Mouse (Mus musculus): ENCODE measurements around the gene Mmrn1. TPM values are rescaled to one million over a fixed set of nuclear protein-coding genes. Genes with fewer than 3 reads are reported as not detected.
A peak's percentile ranks its signal among the peaks of the same experiment; 100 is the strongest.
"Not testable (repeated sequence)": the region's sequence is repeated elsewhere in the genome, so short reads cannot be mapped to it uniquely, and the experiment has no call there.

The Mmrn1 gene
- 4.9 and 6.1 TPM in 2 replicates for polyA plus RNA-seq (2014; fragmentation: Nextera tagmentation; extraction: Ambion mirVana)

GRCm38 (mm10) chr6:60924676-60925075 is at the start of gene Mmrn1:
Gene Mmrn1 (plus strand): TSS chr6:60924976.
- H3K9ac ChIP-seq (replicated peaks; ENCODE audit: low read depth, low read length); H3K9me3 ChIP-seq (ENCODE audit: control insufficient read depth, low read depth, low read length); H3K27me3 ChIP-seq (ENCODE audit: control insufficient read depth, insufficient read depth, low read length); ATAC-seq (ENCODE audit: insufficient number of reproducible peaks, insufficient read depth, low FRiP score, low read depth); H3K4me2 ChIP-seq (replicated peaks; ENCODE audit: low read depth, low read length); H3K36me3 ChIP-seq (ENCODE audit: control insufficient read depth, insufficient read depth, low read length); H3K27ac ChIP-seq (ENCODE audit: low read length); H3K4me1 ChIP-seq (ENCODE audit: control insufficient read depth, insufficient read depth, low read length); H3K4me3 ChIP-seq (ENCODE audit: low read depth, low read length): not testable (repeated sequence)
- WGBS, result 94% methylated on average over 20 of the region's 20 CpGs

- no peak for ATAC-seq (ENCODE audit: insufficient number of reproducible peaks, insufficient read depth, low FRiP score, low read depth)
- no peaks in the 10 kb centered on the region for H3K9me3 ChIP-seq (ENCODE audit: control insufficient read depth, low read depth, low read length)
- no peaks in the 10 kb centered on the region for H3K27me3 ChIP-seq (ENCODE audit: control insufficient read depth, insufficient read depth, low read length)
- 82% methylated on average over 7 of the region's 7 CpGs for WGBS
- H3K36me3 ChIP-seq (ENCODE audit: control insufficient read depth, insufficient read depth, low read length), result no peaks in the 10 kb centered on the region
- no peak overlapping the region for H3K27ac ChIP-seq (ENCODE audit: low read length)
- no peak overlapping the region for H3K4me3 ChIP-seq (ENCODE audit: low read depth, low read length)
- H3K4me2 ChIP-seq (replicated peaks; ENCODE audit: low read depth, low read length), result no peak overlapping the region
- no peaks in the 10 kb centered on the region for H3K4me1 ChIP-seq (ENCODE audit: control insufficient read depth, insufficient read depth, low read length)
- H3K9ac ChIP-seq (replicated peaks; ENCODE audit: low read depth, low read length), result no peak overlapping the region
Observed at GRCm38 (mm10) chr6:60880362-60880761, 44.4 kb upstream of the Mmrn1 start.

- 68% methylated on average over 2 of the region's 2 CpGs for WGBS
- H3K9me3 ChIP-seq (ENCODE audit: control insufficient read depth, low read depth, low read length), result no peaks in the 10 kb centered on the region
- H3K27ac ChIP-seq (ENCODE audit: low read length), result no peak overlapping the region
- no peaks in the 10 kb centered on the region for H3K36me3 ChIP-seq (ENCODE audit: control insufficient read depth, insufficient read depth, low read length)
- no peak overlapping the region for H3K4me2 ChIP-seq (replicated peaks; ENCODE audit: low read depth, low read length)
- no peak overlapping the region for H3K4me3 ChIP-seq (ENCODE audit: low read depth, low read length)
- no peaks in the 10 kb centered on the region for H3K27me3 ChIP-seq (ENCODE audit: control insufficient read depth, insufficient read depth, low read length)
- no peak overlapping the region for H3K9ac ChIP-seq (replicated peaks; ENCODE audit: low read depth, low read length)
- no peak for ATAC-seq (ENCODE audit: insufficient number of reproducible peaks, insufficient read depth, low FRiP score, low read depth)
- H3K4me1 ChIP-seq (ENCODE audit: control insufficient read depth, insufficient read depth, low read length), result no peaks in the 10 kb centered on the region
Observed at GRCm38 (mm10) chr6:60881534-60881933, 43.2 kb upstream of the Mmrn1 start.

- ATAC-seq (ENCODE audit: insufficient number of reproducible peaks, insufficient read depth, low FRiP score, low read depth), result no peak
- Histone ChIP-seq H3K4me2 (replicated peaks; ENCODE audit: low read depth, low read length) (no peak overlapping the region), H3K36me3 (ENCODE audit: control insufficient read depth, insufficient read depth, low read length) (no peaks in the 10 kb centered on the region), H3K9ac (replicated peaks; ENCODE audit: low read depth, low read length) (no peak overlapping the region), H3K4me1 (ENCODE audit: control insufficient read depth, insufficient read depth, low read length) (no peaks in the 10 kb centered on the region), H3K27ac (ENCODE audit: low read length) (no peak overlapping the region), H3K9me3 (ENCODE audit: control insufficient read depth, low read depth, low read length) (no peaks in the 10 kb centered on the region), H3K27me3 (ENCODE audit: control insufficient read depth, insufficient read depth, low read length) (no peaks in the 10 kb centered on the region), H3K4me3 (ENCODE audit: low read depth, low read length) (no peak overlapping the region)
- 77% methylated on average over 2 of the region's 2 CpGs for WGBS
Observed at GRCm38 (mm10) chr6:60907272-60907671, 17.5 kb upstream of the Mmrn1 start.

GRCm38 (mm10) chr6:60931364-60931763 is 6.6 kb downstream of the Mmrn1 start:
- Histone ChIP-seq H3K9me3 (ENCODE audit: control insufficient read depth, low read depth, low read length) (no peaks in the 10 kb centered on the region), H3K4me2 (replicated peaks; ENCODE audit: low read depth, low read length) (no peak overlapping the region)
- ATAC-seq (ENCODE audit: insufficient number of reproducible peaks, insufficient read depth, low FRiP score, low read depth), result no peak; the same call in 1 of the 2 replicates

GRCm38 (mm10) chr6:60934835-60935234 is 10.1 kb downstream of the Mmrn1 start:
- no peak for ATAC-seq (ENCODE audit: insufficient number of reproducible peaks, insufficient read depth, low FRiP score, low read depth)
- H3K4me1 ChIP-seq (ENCODE audit: control insufficient read depth, insufficient read depth, low read length), result no peaks in the 10 kb centered on the region
- H3K9me3 ChIP-seq (ENCODE audit: control insufficient read depth, low read depth, low read length), result no peaks in the 10 kb centered on the region
- no peaks in the 10 kb centered on the region for H3K27me3 ChIP-seq (ENCODE audit: control insufficient read depth, insufficient read depth, low read length)
- no peak overlapping the region for H3K27ac ChIP-seq (ENCODE audit: low read length)
- H3K4me2 ChIP-seq (replicated peaks; ENCODE audit: low read depth, low read length), result no peak overlapping the region
- no peak overlapping the region for H3K4me3 ChIP-seq (ENCODE audit: low read depth, low read length)
- no peaks in the 10 kb centered on the region for H3K36me3 ChIP-seq (ENCODE audit: control insufficient read depth, insufficient read depth, low read length)
- H3K9ac ChIP-seq (replicated peaks; ENCODE audit: low read depth, low read length), result no peak overlapping the region
- 60% methylated on average over 4 of the region's 4 CpGs for WGBS

More at GRCm38 (mm10) chr6:60931364-60931763, 6.6 kb downstream of the Mmrn1 start:
- Histone ChIP-seq H3K9ac (replicated peaks; ENCODE audit: low read depth, low read length) (no peak overlapping the region), H3K4me3 (ENCODE audit: low read depth, low read length) (no peak overlapping the region), H3K36me3 (ENCODE audit: control insufficient read depth, insufficient read depth, low read length) (no peaks in the 10 kb centered on the region), H3K27ac (ENCODE audit: low read length) (no peak overlapping the region), H3K4me1 (ENCODE audit: control insufficient read depth, insufficient read depth, low read length) (no peaks in the 10 kb centered on the region), H3K27me3 (ENCODE audit: control insufficient read depth, insufficient read depth, low read length) (no peaks in the 10 kb centered on the region)

- no peak overlapping the region for H3K27ac ChIP-seq (ENCODE audit: low read length)
- no peaks in the 10 kb centered on the region for H3K9me3 ChIP-seq (ENCODE audit: control insufficient read depth, low read depth, low read length)
- H3K36me3 ChIP-seq (ENCODE audit: control insufficient read depth, insufficient read depth, low read length), result no peaks in the 10 kb centered on the region
- no peak overlapping the region for H3K9ac ChIP-seq (replicated peaks; ENCODE audit: low read depth, low read length)
- 62% methylated on average over 4 of the region's 4 CpGs for WGBS
- no peaks in the 10 kb centered on the region for H3K4me1 ChIP-seq (ENCODE audit: control insufficient read depth, insufficient read depth, low read length)
- H3K27me3 ChIP-seq (ENCODE audit: control insufficient read depth, insufficient read depth, low read length), result no peaks in the 10 kb centered on the region
- no peak overlapping the region for H3K4me3 ChIP-seq (ENCODE audit: low read depth, low read length)
- ATAC-seq (ENCODE audit: insufficient number of reproducible peaks, insufficient read depth, low FRiP score, low read depth), result peak; percentile 74; the same call in 1 of the 2 replicates
- H3K4me2 ChIP-seq (replicated peaks; ENCODE audit: low read depth, low read length), result no peak overlapping the region
Observed at GRCm38 (mm10) chr6:60935448-60936130, 10.8 kb downstream of the Mmrn1 start.

- no peak overlapping the region for H3K4me2 ChIP-seq (replicated peaks; ENCODE audit: low read depth, low read length)
- H3K9ac ChIP-seq (replicated peaks; ENCODE audit: low read depth, low read length), result no peak overlapping the region
- WGBS, result 80% methylated on average over 7 of the region's 7 CpGs
- no peaks in the 10 kb centered on the region for H3K4me1 ChIP-seq (ENCODE audit: control insufficient read depth, insufficient read depth, low read length)
- no peak for ATAC-seq (ENCODE audit: insufficient number of reproducible peaks, insufficient read depth, low FRiP score, low read depth)
- H3K27me3 ChIP-seq (ENCODE audit: control insufficient read depth, insufficient read depth, low read length), result no peaks in the 10 kb centered on the region
- H3K27ac ChIP-seq (ENCODE audit: low read length), result no peak overlapping the region
- H3K36me3 ChIP-seq (ENCODE audit: control insufficient read depth, insufficient read depth, low read length), result no peaks in the 10 kb centered on the region
- no peaks in the 10 kb centered on the region for H3K9me3 ChIP-seq (ENCODE audit: control insufficient read depth, low read depth, low read length)
- no peak overlapping the region for H3K4me3 ChIP-seq (ENCODE audit: low read depth, low read length)
Observed at GRCm38 (mm10) chr6:60944178-60944577, 19.4 kb downstream of the Mmrn1 start.

- WGBS, result 73% methylated on average over 9 of the region's 9 CpGs
Observed at GRCm38 (mm10) chr6:60944621-60945020, 19.8 kb downstream of the Mmrn1 start.

More at GRCm38 (mm10) chr6:60944621-60945020, 19.8 kb downstream of the Mmrn1 start:
- H3K4me1 ChIP-seq (ENCODE audit: control insufficient read depth, insufficient read depth, low read length), result no peaks in the 10 kb centered on the region
- no peak overlapping the region for H3K9ac ChIP-seq (replicated peaks; ENCODE audit: low read depth, low read length)
- no peaks in the 10 kb centered on the region for H3K9me3 ChIP-seq (ENCODE audit: control insufficient read depth, low read depth, low read length)
- no peak overlapping the region for H3K4me3 ChIP-seq (ENCODE audit: low read depth, low read length)
- no peak overlapping the region for H3K4me2 ChIP-seq (replicated peaks; ENCODE audit: low read depth, low read length)
- H3K27me3 ChIP-seq (ENCODE audit: control insufficient read depth, insufficient read depth, low read length), result no peaks in the 10 kb centered on the region
- no peak overlapping the region for H3K27ac ChIP-seq (ENCODE audit: low read length)
- H3K36me3 ChIP-seq (ENCODE audit: control insufficient read depth, insufficient read depth, low read length), result no peaks in the 10 kb centered on the region
- ATAC-seq (ENCODE audit: insufficient number of reproducible peaks, insufficient read depth, low FRiP score, low read depth), result no peak

All from stomach, embryonic 14.5 days (tissue).